23 mouse cellular contexts compared by ENCODE assay signal in genomic region chr2:164025150-164025549, GRCm38 (mm10). TPM values are rescaled to one million over a fixed set of nuclear protein-coding genes. Genes with fewer than 3 reads are reported as not detected.
A peak's percentile ranks its signal among the peaks of the same experiment; 100 is the strongest.
DNase-seq lines count a peak whose midpoint lies in the region; ATAC-seq and TF ChIP-seq lines count a peak whose summit lies in the region.
"Had no signal": no experiment of that assay in that cellular context is flagged by ENCODE, and none has a peak within 500 bp of the region (broad histone marks: within the 10 kb centered on the region; RNA-seq: fewer than 3 reads in every experiment).

TSS of gene Pabpc1l (plus strand) at chr2:164025450.

- H3K79me2 ChIP-seq in myocyte (ENCODE audit: control insufficient read depth, insufficient read depth) = no peaks in the 10 kb centered on the region

- H3K4me1 ChIP-seq in testis, adult 2 months (ENCODE audit: control insufficient read depth, insufficient read depth, low read length) = no peaks in the 10 kb centered on the region
- H3K4me1 ChIP-seq in bone marrow, adult 2 months (ENCODE audit: control insufficient read depth, insufficient read depth, low read length) = no peaks in the 10 kb centered on the region; the same call in 1 of the 2 replicates
- H3K4me1 ChIP-seq in kidney, embryonic 14.5 days (ENCODE audit: control insufficient read depth, insufficient read depth, low read length) = no peaks in the 10 kb centered on the region
- H3K4me1 ChIP-seq in liver, embryonic 11.5 days (replicated peaks; ENCODE audit: control insufficient read depth, insufficient read depth, low read length) = no peaks in the 10 kb centered on the region

- no peaks in the 10 kb centered on the region for H3K36me3 ChIP-seq in testis, adult 2 months (ENCODE audit: control insufficient read depth, insufficient read depth, low read length)
- H3K36me3 ChIP-seq in myocyte (ENCODE audit: control insufficient read depth, insufficient read depth) = no peaks in the 10 kb centered on the region
- H3K36me3 ChIP-seq in kidney, embryonic 14.5 days (ENCODE audit: control insufficient read depth, insufficient read depth, low read length) = no peaks in the 10 kb centered on the region
- H3K36me3 ChIP-seq in liver, embryonic 11.5 days (ENCODE audit: control insufficient read depth, insufficient read depth, low read length) = no peaks in the 10 kb centered on the region

- no peak within 1 kb of the TSS for H3ac ChIP-seq in myocyte (ENCODE audit: control insufficient read depth, insufficient read length)

- H3K9me3 ChIP-seq in kidney, embryonic 14.5 days (ENCODE audit: control insufficient read depth, low read length) = no peaks in the 10 kb centered on the region
- H3K9me3 ChIP-seq in liver, embryonic 11.5 days (ENCODE audit: control insufficient read depth, low read length) = no peaks in the 10 kb centered on the region
- H3K9me3 ChIP-seq: G1E had no signal

- no peak for TF ChIP-seq POLR2A in testis, adult 2 months (IDR thresholded peaks at IDR 0.05; ENCODE audit: control insufficient read depth, low read depth, low read length)
- TF ChIP-seq POLR2A in bone marrow, adult 2 months (IDR thresholded peaks at IDR 0.05; ENCODE audit: borderline replicate concordance, control insufficient read depth, low read depth, low read length) = no peak
- TF ChIP-seq POLR2A in myocyte (IDR thresholded peaks at IDR 0.05; ENCODE audit: insufficient read length, low read depth) = no peak

- no peak within 1 kb of the TSS for H3K9ac ChIP-seq in kidney, embryonic 14.5 days (ENCODE audit: low read depth, low read length)
- no peak within 1 kb of the TSS for H3K9ac ChIP-seq in liver, embryonic 11.5 days (ENCODE audit: low read depth, low read length)

- 87% methylated on average over 16 of the region's 16 CpGs for WGBS in bone marrow, adult 2 months
- WGBS in kidney, embryonic 14.5 days = 85% methylated on average over 16 of the region's 16 CpGs
- WGBS in liver, embryonic 11.5 days = 85% methylated on average over 16 of the region's 16 CpGs

- no peak for ATAC-seq in kidney, embryonic 14.5 days (ENCODE audit: low FRiP score, low TSS enrichment)
- ATAC-seq in liver, embryonic 11.5 days (replicated peaks; ENCODE audit: low FRiP score) = no peak
- ATAC-seq: activated CD4-positive, CD25-positive, alpha-beta regulatory T cell, adult 4 months; CD4-positive, CD25-positive, alpha-beta regulatory T cell, adult 4 months; Patski had no signal

- H3K27ac ChIP-seq in testis, adult 2 months (ENCODE audit: control insufficient read depth, insufficient read depth, low read depth, low read length) = no peak within 1 kb of the TSS
- H3K27ac ChIP-seq in bone marrow, adult 2 months (ENCODE audit: control insufficient read depth, insufficient read depth, low read depth, low read length, poor library complexity) = no peak within 1 kb of the TSS; the same call in 1 of the 2 replicates
- H3K27ac ChIP-seq in kidney, embryonic 14.5 days (ENCODE audit: low read depth, low read length) = no peak within 1 kb of the TSS
- no peak within 1 kb of the TSS for H3K27ac ChIP-seq in liver, embryonic 11.5 days (ENCODE audit: low read depth, low read length)

- H3K27me3 ChIP-seq in testis, adult 2 months (ENCODE audit: control insufficient read depth, insufficient read depth, low read length) = no peaks in the 10 kb centered on the region
- H3K27me3 ChIP-seq in myocyte (ENCODE audit: control insufficient read depth, insufficient read depth, insufficient read length) = no peaks in the 10 kb centered on the region
- no peaks in the 10 kb centered on the region for H3K27me3 ChIP-seq in kidney, embryonic 14.5 days (ENCODE audit: control insufficient read depth, insufficient read depth, low read length)
- H3K27me3 ChIP-seq in liver, embryonic 11.5 days (replicated peaks; ENCODE audit: control insufficient read depth, insufficient read depth, low read length) = no peaks in the 10 kb centered on the region
- H3K27me3 ChIP-seq: CH12.LX, Patski had no signal

- no peak within 1 kb of the TSS for H3K4me2 ChIP-seq in myocyte (ENCODE audit: low read depth)
- H3K4me2 ChIP-seq in kidney, embryonic 14.5 days (replicated peaks; ENCODE audit: low read depth, low read length) = no peak within 1 kb of the TSS
- H3K4me2 ChIP-seq in liver, embryonic 11.5 days = no peak within 1 kb of the TSS

- no peak for DNase-seq in testis, postnatal 14 days (ENCODE audit: low spot score)
- DNase-seq in gonadal fat pad, adult 2 months (ENCODE audit: low read depth) = no peak
- DNase-seq in thymus, postnatal 36 days = no peak
- DNase-seq in liver, embryonic 11.5 days (ENCODE audit: low spot score) = no peak
- DNase-seq: adrenal gland, adult 2 months; adrenal gland, adult 8-10 months; adrenal gland, postnatal 10 days; adrenal gland, postnatal 14 days; adrenal gland, postnatal 25 days; adrenal gland, postnatal 36 days; B cell, adult 2 months; cerebellum, adult 11 months; cerebellum, adult 11-12 months; cerebellum, adult 18-20 months had no signal

- H3K4me3 ChIP-seq in testis, adult 2 months (ENCODE audit: control insufficient read depth, low read depth, low read length) = no peak within 1 kb of the TSS
- H3K4me3 ChIP-seq in bone marrow, adult 2 months (replicated peaks; ENCODE audit: control insufficient read depth, low read depth, low read length) = no peak within 1 kb of the TSS
- no peak within 1 kb of the TSS for H3K4me3 ChIP-seq in myocyte
- H3K4me3 ChIP-seq in kidney, embryonic 14.5 days (ENCODE audit: low read length) = no peak within 1 kb of the TSS
- no peak within 1 kb of the TSS for H3K4me3 ChIP-seq in liver, embryonic 11.5 days (ENCODE audit: low read depth, low read length)

- no peak for TF ChIP-seq CTCF in testis, adult 2 months (IDR thresholded peaks at IDR 0.05; ENCODE audit: control insufficient read depth, insufficient read depth, insufficient replicate concordance, low read depth, low read length)
- no peak for TF ChIP-seq CTCF in bone marrow, adult 2 months (IDR thresholded peaks at IDR 0.05; ENCODE audit: control insufficient read depth, insufficient read depth, low read length)

TF ChIP-seq in myocyte, 11 proteins besides CTCF, POLR2A, EP300 and RAD21:
- TF ChIP-seq POLR2AphosphoS2 (IDR thresholded peaks at IDR 0.05; ENCODE audit: insufficient read length, low read depth) (peak; percentile 25), MAX (IDR thresholded peaks at IDR 0.05; ENCODE audit: low read depth) (no peak)

RNA-seq across cellular contexts. Expression of gene Pabpc1l, which starts in this region (rescaled TPM):
- 10.6 and 10.7 TPM in 2 replicates for polyA plus RNA-seq in testis, adult 2 months (2012; rRNA removed)
- 8.6 and 10.8 TPM in 2 replicates for polyA plus RNA-seq in bone marrow, adult 2 months (2011; ENCODE audit: insufficient read depth, insufficient read length, low replicate concordance, missing spikeins)
- 24.0 and 36.7 TPM in 2 replicates for polyA plus RNA-seq in gonadal fat pad, adult 2 months (2012; rRNA removed)
- 1.5 TPM for polyA plus RNA-seq in myocyte (2012; fragmentation: generic; extraction: Trizol)
- polyA plus RNA-seq in kidney, embryonic 14.5 days (2014; fragmentation: Nextera tagmentation; extraction: Ambion mirVana) = 2.7 and 3.4 TPM in 2 replicates
- 0.78 and 1.2 TPM in 2 replicates for polyA plus RNA-seq in liver, embryonic 11.5 days (2014; fragmentation: Nextera tagmentation; extraction: Ambion mirVana)
